In genomic region chr2:155756855-155757566, GRCm38 (mm10) we compare ENCODE assay signal across 1 mouse cellular context.
TF ChIP-seq lines count a peak whose summit lies in the region.

No protein-coding gene starts in this region.

TF ChIP-seq in MEL, 35 proteins besides CTCF, POLR2A, EP300 and RAD21 (continued from another document):
- TF ChIP-seq MEF2A (IDR thresholded peaks at IDR 0.05; ENCODE audit: extremely low read depth, insufficient replicate concordance, low read depth, low read length, poor library complexity, severe bottlenecking): no peak
